Mouse (Mus musculus) midbrain, embryonic 12.5 days (tissue): ENCODE results near the gene Bricd5. TPM values are rescaled to one million over a fixed set of nuclear protein-coding genes. Genes with fewer than 3 reads are reported as not detected.

Experiments used
- ATAC-seq: fragments of 200-750 bp; cut with Nextera tagmentation; 2 replicates; pipeline ENCODE4 v1.8.0; 2017; ENCODE audit warnings: low read depth, moderate TSS enrichment, moderate library complexity; ENCODE audit not compliant: low FRiP score
- H3K27ac ChIP-seq: fragments of 300-500 bp; sonication (generic); replicated peaks from 2 replicates; pipeline ENCODE4 v1.5.1; 2016; ENCODE audit warnings: mild to moderate bottlenecking
- H3K27me3 ChIP-seq: fragments of 300-500 bp; sonication (generic); 2 replicates; pipeline ENCODE4 v1.6.1; 2016; ENCODE audit warnings: mild to moderate bottlenecking
- H3K36me3 ChIP-seq: fragments of 300-500 bp; sonication (generic); 2 replicates; pipeline ENCODE4 v1.6.1; 2016
- H3K4me1 ChIP-seq: fragments of 300-500 bp; sonication (generic); 2 replicates; pipeline ENCODE4 v1.6.1; 2016
- H3K4me2 ChIP-seq: fragments of 300-500 bp; sonication (generic); replicated peaks from 2 replicates; pipeline ENCODE4 v1.6.1; 2016; ENCODE audit warnings: mild to moderate bottlenecking, moderate library complexity
- H3K4me3 ChIP-seq: fragments of 300-500 bp; sonication (generic); 2 replicates; pipeline ENCODE4 v1.5.1; 2016; ENCODE audit warnings: mild to moderate bottlenecking
- H3K9ac ChIP-seq: fragments of 300-500 bp; sonication (generic); replicated peaks from 2 replicates; pipeline ENCODE4 v1.6.1; 2016; ENCODE audit warnings: mild to moderate bottlenecking, moderate library complexity
- H3K9me3 ChIP-seq: fragments of 300-500 bp; sonication (generic); 2 replicates; pipeline ENCODE4 v1.6.1; 2016; ENCODE audit warnings: mild to moderate bottlenecking
- WGBS: fragments of 180-500 bp; shearing (Covaris S2); methylation state at CpG from one replicate; pipeline ENCODE4 v1.1.7; 2016; 5-methylcytosine and 5-hydroxymethylcytosine counted together
- polyA plus RNA-seq: library from polyadenylated mRNA; unstranded; fragments of >200 nt; fragmentation: Nextera tagmentation; extraction: Ambion mirVana; gene quantifications from 2 replicates; pipeline ENCODE4 v1.2.1, GENCODE M21; 2016

Gene Bricd5
- polyA plus RNA-seq, 1 experiment from 2014 or later = not detected

GRCm38 (mm10) chr17:24477985-24478600 is 4.4 kb downstream of the Bricd5 start:
- H3K27me3 ChIP-seq = no peaks in the 10 kb centered on the region
- peak overlapping the region; percentile 65 for H3K4me3 ChIP-seq
- ATAC-seq = peak; percentile 20; the same call in 1 of the 2 replicates
- H3K9ac ChIP-seq = peak overlapping the region; percentile 73
- H3K4me1 ChIP-seq = peaks cover 19% of the 10 kb centered on the region
- peak overlapping the region; percentile 55 for H3K4me2 ChIP-seq
- H3K9me3 ChIP-seq = no peaks in the 10 kb centered on the region
- no peak overlapping the region for H3K27ac ChIP-seq
- 57% methylated on average over 11 of the region's 11 CpGs for WGBS
- H3K36me3 ChIP-seq = peaks cover 41% of the 10 kb centered on the region

GRCm38 (mm10) chr17:24478663-24479380 is 5.1 kb downstream of the Bricd5 start, which contains the start of gene Mlst8:
Mlst8 (minus strand) TSS chr17:24479078.
- H3K4me1 ChIP-seq = peaks cover 19% of the 10 kb centered on the region
- peak; percentile 91 for ATAC-seq
- H3K36me3 ChIP-seq = peaks cover 36% of the 10 kb centered on the region
- peak within 1 kb of the TSS; percentile 65 for H3K4me3 ChIP-seq
- no peaks in the 10 kb centered on the region for H3K27me3 ChIP-seq
- H3K9me3 ChIP-seq = no peaks in the 10 kb centered on the region
- H3K4me2 ChIP-seq = peak within 1 kb of the TSS; percentile 55
- WGBS = under 1% methylated on average over 48 of the region's 48 CpGs
- H3K9ac ChIP-seq = peak within 1 kb of the TSS; percentile 73
- H3K27ac ChIP-seq = peak within 1 kb of the TSS; percentile 95

- Histone ChIP-seq H3K27ac (no peak overlapping the region), H3K4me3 (peak overlapping the region; percentile 65)
Observed at GRCm38 (mm10) chr17:24479431-24479830, 5.7 kb downstream of the Bricd5 start.

DNA sequence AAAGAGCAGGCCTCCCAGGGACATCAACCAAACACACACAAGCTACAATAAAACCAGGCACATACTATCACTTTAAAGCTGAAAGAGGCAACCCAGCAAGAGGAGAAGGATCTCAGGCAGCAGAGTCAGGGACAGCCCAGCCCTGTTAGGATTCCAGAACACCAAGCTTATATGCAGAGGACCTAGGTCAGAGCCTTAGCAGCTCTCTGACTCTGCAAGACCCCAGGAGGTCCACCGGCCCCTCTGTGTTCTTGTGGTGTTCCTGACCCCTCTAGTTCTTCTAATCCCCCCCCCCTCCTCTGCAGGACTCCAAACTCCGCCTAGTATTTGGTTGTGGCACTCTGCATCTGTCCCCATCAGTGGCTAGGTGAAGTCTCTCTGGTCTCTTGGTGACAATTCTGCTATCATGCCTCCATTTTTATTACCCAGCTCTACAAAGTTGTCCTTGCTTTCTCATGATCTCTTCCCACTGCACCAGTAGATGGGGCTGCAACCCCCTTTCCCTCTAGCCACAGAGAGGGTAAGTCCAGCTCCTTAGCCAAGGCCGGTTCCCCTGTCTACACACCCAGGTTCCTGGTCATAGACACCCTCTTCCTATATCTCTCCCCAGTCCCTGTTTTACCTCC is 6.6 kb downstream of the Bricd5 start:
- no peak overlapping the region; the same call in 1 of the 2 replicates for H3K4me2 ChIP-seq
- 30% methylated on average over 3 of the region's 3 CpGs for WGBS
- H3K9ac ChIP-seq = no peak overlapping the region
- H3K4me3 ChIP-seq = no peak overlapping the region
- no peaks in the 10 kb centered on the region for H3K9me3 ChIP-seq
- no peak overlapping the region for H3K27ac ChIP-seq
- no peak for ATAC-seq
- H3K27me3 ChIP-seq = no peaks in the 10 kb centered on the region
- peaks cover 21% of the 10 kb centered on the region for H3K4me1 ChIP-seq
- H3K36me3 ChIP-seq = peaks cover 21% of the 10 kb centered on the region

More at GRCm38 (mm10) chr17:24479431-24479830, 5.7 kb downstream of the Bricd5 start:
- Histone ChIP-seq H3K9ac (no peak overlapping the region), H3K36me3 (peaks cover 30% of the 10 kb centered on the region), H3K27me3 (no peaks in the 10 kb centered on the region), H3K4me1 (peaks cover 19% of the 10 kb centered on the region), H3K9me3 (no peaks in the 10 kb centered on the region), H3K4me2 (peak overlapping the region; percentile 55; the same call in 1 of the 2 replicates)
- WGBS = 31% methylated on average over 1 of the region's 1 CpGs
- ATAC-seq = no peak

GRCm38 (mm10) chr17:24481027-24481815 is 7.5 kb downstream of the Bricd5 start:
- Histone ChIP-seq H3K4me1 (peaks cover 25% of the 10 kb centered on the region), H3K27ac (no peak overlapping the region), H3K4me3 (no peak overlapping the region), H3K27me3 (no peaks in the 10 kb centered on the region), H3K36me3 (peaks cover 12% of the 10 kb centered on the region), H3K9ac (no peak overlapping the region), H3K9me3 (no peaks in the 10 kb centered on the region), H3K4me2 (no peak overlapping the region)
- WGBS = 93% methylated on average over 20 of the region's 20 CpGs
- no peak for ATAC-seq

DNA sequence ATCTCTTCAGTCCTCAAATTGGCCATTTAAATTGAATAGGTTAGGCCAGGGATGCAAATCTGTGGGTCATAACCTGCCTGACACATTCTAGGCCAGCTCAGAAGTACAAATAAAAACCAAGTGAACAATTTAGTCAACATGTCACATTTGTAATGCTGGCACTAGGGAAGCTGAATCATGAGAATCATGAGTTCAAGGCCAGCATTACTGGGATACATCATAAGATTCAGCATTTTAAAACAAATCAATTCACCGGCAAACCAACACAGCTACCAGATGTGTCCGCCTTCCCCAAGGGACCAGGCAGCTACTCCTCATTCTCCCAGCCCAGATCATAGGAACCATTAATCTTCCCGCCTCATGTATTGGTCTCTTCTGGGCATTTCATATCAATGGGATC is 9.8 kb downstream of the Bricd5 start:
- no peaks in the 10 kb centered on the region for H3K9me3 ChIP-seq
- no peaks in the 10 kb centered on the region for H3K36me3 ChIP-seq
- H3K4me2 ChIP-seq = no peak overlapping the region
- H3K4me1 ChIP-seq = peaks cover 23% of the 10 kb centered on the region
- H3K9ac ChIP-seq = no peak overlapping the region
- no peak overlapping the region for H3K27ac ChIP-seq
- no peak overlapping the region for H3K4me3 ChIP-seq
- no peaks in the 10 kb centered on the region for H3K27me3 ChIP-seq
- no peak for ATAC-seq
- WGBS = 84% methylated on average over 3 of the region's 3 CpGs

DNA sequence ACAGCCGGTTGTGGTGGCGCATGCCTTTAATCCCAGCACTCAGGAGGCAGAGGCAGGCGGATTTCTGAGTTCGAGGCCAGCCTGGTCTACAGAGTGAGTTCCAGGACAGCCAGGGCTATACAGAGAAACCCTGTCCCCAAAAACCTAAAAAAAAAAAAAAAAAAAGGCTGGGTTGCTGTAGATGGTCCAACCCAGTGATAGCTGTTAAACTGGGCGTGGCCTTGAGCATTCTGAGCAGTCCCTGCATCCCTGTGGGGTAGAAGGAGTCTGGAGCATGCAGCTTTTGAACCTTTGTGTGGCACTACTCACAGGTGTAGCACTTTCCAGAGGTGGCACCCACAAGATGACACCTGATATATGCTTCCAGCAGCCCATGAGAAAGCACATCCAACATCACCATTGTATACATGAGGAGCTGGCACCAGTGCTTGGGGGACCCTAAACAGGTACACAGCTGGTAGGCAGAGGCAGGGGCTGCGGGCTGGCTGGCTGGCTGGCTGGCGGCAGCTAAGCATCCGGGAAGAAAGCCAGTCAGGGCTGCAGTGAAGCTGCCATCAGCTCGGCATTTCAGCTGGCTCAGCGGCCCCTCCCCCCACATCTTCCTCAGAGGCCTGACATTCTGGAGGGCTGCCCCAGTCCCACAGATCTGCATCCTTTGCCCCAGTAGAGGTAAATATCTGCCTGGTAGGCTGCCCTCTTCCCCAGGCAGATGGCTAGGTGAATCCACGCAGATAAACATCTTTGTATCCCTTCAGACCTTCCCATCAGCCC is 11.6 kb downstream of the Bricd5 start:
- Histone ChIP-seq H3K9me3 (no peaks in the 10 kb centered on the region), H3K27ac (peak overlapping the region; percentile 65), H3K4me1 (peaks cover 29% of the 10 kb centered on the region), H3K4me3 (no peak overlapping the region), H3K4me2 (no peak overlapping the region; the same call in 1 of the 2 replicates), H3K27me3 (0 out of 2 replicates have a peak, but pooled peaks cover 6% of the 10 kb centered on the region), H3K9ac (peak overlapping the region; percentile 41), H3K36me3 (no peaks in the 10 kb centered on the region)
- no peak for ATAC-seq
- 47% methylated on average over 11 of the region's 11 CpGs for whole genome bisulfite sequencing

DNA sequence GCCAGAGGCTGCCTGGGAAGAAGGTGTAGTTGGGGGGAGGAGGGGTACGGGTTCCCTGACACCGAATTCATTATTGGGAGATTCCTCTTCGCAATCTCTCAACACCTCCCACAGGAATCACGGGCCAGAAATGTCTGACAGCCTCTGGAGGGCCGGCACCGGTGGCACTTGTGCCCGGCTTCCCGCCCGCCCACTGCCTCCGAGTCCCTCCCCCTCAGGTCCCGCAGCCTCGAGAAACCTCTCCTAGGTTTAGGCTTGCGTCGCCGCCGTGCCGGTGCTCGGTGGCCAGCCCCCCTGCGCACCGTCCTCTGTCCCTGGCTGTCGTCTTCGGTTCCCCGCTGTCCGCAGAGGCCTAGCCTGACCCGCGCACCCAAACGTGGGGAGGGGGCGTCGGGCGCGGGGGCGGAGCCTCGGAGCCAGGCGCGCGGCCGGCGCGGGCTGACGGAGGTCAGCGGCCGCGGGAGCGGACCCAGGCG is 14.5 kb downstream of the Bricd5 start, which contains the start of gene Caskin1:
Caskin1 (plus strand) TSS at position 416 of the 476 bp plus-strand sequence.
- ATAC-seq = peak; percentile 67
- under 1% methylated on average over 44 of the region's 45 CpGs for WGBS

DNA sequence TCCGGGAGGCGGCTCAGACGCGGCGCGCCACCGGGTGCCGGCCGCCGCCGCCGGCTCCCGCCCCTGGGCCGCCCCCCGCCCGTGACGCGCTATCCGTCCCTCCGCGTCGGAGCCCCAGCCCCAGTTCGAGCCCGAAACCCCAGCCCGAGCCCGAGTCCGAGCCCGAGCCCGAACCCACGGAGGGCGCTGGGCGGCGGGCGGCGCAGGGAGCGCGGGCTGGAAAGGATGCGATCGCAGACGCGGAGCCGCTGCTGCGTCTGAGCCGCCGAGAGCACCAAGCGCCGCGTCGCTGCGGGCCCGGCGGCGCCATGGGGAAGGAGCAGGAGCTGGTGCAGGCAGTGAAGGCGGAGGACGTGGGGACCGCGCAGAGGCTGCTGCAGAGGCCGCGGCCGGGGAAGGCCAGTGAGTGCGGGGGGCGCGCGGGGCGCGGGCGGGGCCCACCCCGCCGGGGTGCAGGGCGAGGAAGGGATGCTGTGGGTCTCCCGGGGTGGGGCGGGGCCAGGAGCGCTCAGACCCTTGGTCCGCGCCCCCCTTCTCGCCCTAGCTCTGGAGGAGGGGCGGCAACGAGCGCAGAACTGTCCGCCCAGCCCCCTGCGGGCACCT is 15.1 kb downstream of the Bricd5 start:
- Histone ChIP-seq H3K4me2 (peak overlapping the region; percentile 83), H3K27me3 (0 out of 2 replicates have a peak, but pooled peaks cover 8% of the 10 kb centered on the region), H3K9me3 (no peaks in the 10 kb centered on the region), H3K4me1 (peaks cover 34% of the 10 kb centered on the region), H3K27ac (peak overlapping the region; percentile 90), H3K36me3 (no peaks in the 10 kb centered on the region), H3K4me3 (peak overlapping the region; percentile 70), H3K9ac (peak overlapping the region; percentile 87)
- ATAC-seq = peak; percentile 75
- WGBS = under 1% methylated on average over 58 of the region's 81 CpGs

More for the DNA sequence above, 14.5 kb downstream of the Bricd5 start, which contains the start of gene Caskin1:
- H3K36me3 ChIP-seq = no peaks in the 10 kb centered on the region
- 0 out of 2 replicates have a peak, but pooled peaks cover 8% of the 10 kb centered on the region for H3K27me3 ChIP-seq
- H3K27ac ChIP-seq = peak within 1 kb of the TSS; percentile 90
- peak within 1 kb of the TSS; percentile 87 for H3K9ac ChIP-seq
- H3K4me3 ChIP-seq = peak within 1 kb of the TSS; percentile 70
- H3K4me1 ChIP-seq = peaks cover 34% of the 10 kb centered on the region
- no peaks in the 10 kb centered on the region for H3K9me3 ChIP-seq
- peak within 1 kb of the TSS; percentile 83 for H3K4me2 ChIP-seq

DNA sequence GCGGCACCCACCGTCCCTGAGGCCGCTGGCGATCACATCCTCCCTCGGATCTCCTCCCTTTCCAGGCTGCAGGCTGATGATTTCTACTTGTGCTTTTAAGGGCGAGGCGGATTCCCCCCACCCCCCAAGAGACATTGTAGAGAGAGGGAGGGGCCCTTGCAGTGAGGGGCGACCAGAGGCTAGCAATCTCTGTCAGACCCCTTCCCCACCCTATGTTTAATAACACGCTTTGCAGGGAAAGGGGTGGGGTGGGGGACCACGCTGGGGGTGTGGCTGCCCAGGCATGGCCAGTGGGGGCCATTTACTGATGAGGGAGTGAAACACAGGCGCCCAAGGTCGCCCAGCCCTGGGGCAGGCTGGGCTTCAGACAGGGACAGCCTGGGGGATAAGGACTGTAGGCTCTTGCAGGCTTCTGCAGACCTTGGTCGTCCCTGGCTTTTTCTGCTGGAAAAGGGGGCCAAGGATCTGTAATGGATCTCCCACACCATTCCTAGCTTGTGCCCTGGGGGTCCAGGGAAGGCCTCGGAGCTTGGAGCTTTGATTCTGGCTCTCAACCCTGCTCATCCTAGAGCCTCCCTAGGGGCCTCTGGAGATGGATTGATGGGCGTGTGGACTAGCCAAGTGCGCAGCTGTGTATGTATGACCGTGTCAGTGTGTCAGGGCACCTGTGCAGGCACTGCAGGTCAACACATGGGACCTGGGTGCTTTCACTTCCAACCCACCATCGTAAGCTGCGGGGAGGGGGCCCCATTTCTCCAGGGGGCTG is 15.8 kb downstream of the Bricd5 start:
- H3K4me2 ChIP-seq = peak overlapping the region; percentile 83
- 13% methylated on average over 19 of the region's 19 CpGs for WGBS
- peak; percentile 59 for ATAC-seq

More for the DNA sequence above, 15.8 kb downstream of the Bricd5 start:
- Histone ChIP-seq H3K27me3 (0 out of 2 replicates have a peak, but pooled peaks cover 8% of the 10 kb centered on the region), H3K27ac (peak overlapping the region; percentile 90), H3K4me1 (peaks cover 34% of the 10 kb centered on the region), H3K9ac (peak overlapping the region; percentile 87), H3K9me3 (no peaks in the 10 kb centered on the region), H3K36me3 (no peaks in the 10 kb centered on the region), H3K4me3 (peak overlapping the region; percentile 70)
